Mouse (Mus musculus) C2C12 (cell line): Measurements from ENCODE around the gene Mtmr12.

ENCODE experiments used
- CEBPB ChIP-seq: IDR thresholded peaks from one replicate; pipeline ENCODE4 v1.6.1; 2011; ENCODE audit warnings: low read depth, mild to moderate bottlenecking, control low read depth, moderate library complexity
- CTCF ChIP-seq: IDR thresholded peaks from one replicate; pipeline ENCODE4 v1.5.1; 2011; ENCODE audit not compliant: control insufficient read depth, insufficient read depth, insufficient read length
- FOSL1 ChIP-seq: IDR thresholded peaks from one replicate; pipeline ENCODE4 v1.8.0; 2011; ENCODE audit warnings: mild to moderate bottlenecking, low read length; ENCODE audit not compliant: poor library complexity, insufficient read depth, severe bottlenecking
- MAX ChIP-seq: IDR thresholded peaks from one replicate; pipeline ENCODE4 v1.6.1; 2011; ENCODE audit warnings: mild to moderate bottlenecking, control low read depth
- MYOD1 ChIP-seq: IDR thresholded peaks from one replicate; pipeline ENCODE4 v1.6.1; 2011; ENCODE audit warnings: low read depth; ENCODE audit not compliant: control insufficient read depth, insufficient read length

- TF ChIP-seq CTCF (no peak), MYOD1 (no peak), FOSL1 (no peak), CEBPB (no peak), MAX (no peak)
Measured at GRCm38 (mm10) chr15:12291757-12292156, 86.9 kb downstream of the Mtmr12 start.
